Mouse (Mus musculus) forebrain, embryonic 14.5 days (tissue): ENCODE measurements at regions not wholly inside any gene's neighbourhood (a gene's known extent, or its start where the extent isn't known, plus 50 kb on each side); places are given as distances from the start of the nearest gene placed in this dataset.

Experiments
- ATAC-seq: fragments of 200-750 bp; cut with Nextera tagmentation; 2 replicates; pipeline ENCODE4 v1.8.0; 2017; ENCODE audit warnings: mild to moderate bottlenecking, moderate library complexity
- DNase-seq: peaks from one replicate; pipeline ENCODE4 v3.0.0-alpha.2; 2015; ENCODE audit warnings: low spot score
- H3K27ac ChIP-seq: fragments of 300-500 bp; sonication (generic); 2 replicates; pipeline ENCODE4 v1.5.1; 2014; ENCODE audit warnings: low read depth, mild to moderate bottlenecking, control low read depth, low read length, moderate library complexity
- H3K27me3 ChIP-seq: fragments of 300-500 bp; sonication (generic); replicated peaks from 2 replicates; pipeline ENCODE4 v1.6.1; 2014; ENCODE audit warnings: low read length, control low read depth, mixed read lengths; ENCODE audit not compliant: control insufficient read depth, insufficient read depth
- H3K36me3 ChIP-seq: fragments of 300-500 bp; sonication (generic); 2 replicates; pipeline ENCODE4 v1.6.1; 2014; ENCODE audit warnings: low read length, control low read depth; ENCODE audit not compliant: control insufficient read depth, insufficient read depth
- H3K4me1 ChIP-seq: fragments of 300-500 bp; sonication (generic); 2 replicates; pipeline ENCODE4 v1.6.1; 2014; ENCODE audit warnings: antibody characterized with exemption, low read length, control low read depth; ENCODE audit not compliant: control insufficient read depth, insufficient read depth
- H3K4me2 ChIP-seq: fragments of 300-500 bp; sonication (generic); 2 replicates; pipeline ENCODE4 v1.6.1; 2014; ENCODE audit warnings: mild to moderate bottlenecking, control low read depth, low read length
- H3K4me3 ChIP-seq: fragments of 300-500 bp; sonication (generic); 2 replicates; pipeline ENCODE4 v1.5.1; 2014; ENCODE audit warnings: low read depth, low read length, control low read depth
- H3K9ac ChIP-seq: fragments of 300-500 bp; sonication (generic); 2 replicates; pipeline ENCODE4 v1.6.1; 2014; ENCODE audit warnings: mild to moderate bottlenecking, low read length, control low read depth, moderate library complexity
- H3K9me3 ChIP-seq: fragments of 300-500 bp; sonication (generic); replicated peaks from 2 replicates; pipeline ENCODE4 v1.6.1; 2016; ENCODE audit warnings: low read length, control low read depth, mixed read lengths; ENCODE audit not compliant: control insufficient read depth
- WGBS: fragments of 180-500 bp; shearing (Covaris S2); extraction: QIAGEN DNeasy Blood & Tissue Kit; methylation state at CpG from one replicate; pipeline ENCODE4 v1.1.7; 2014; 5-methylcytosine and 5-hydroxymethylcytosine counted together

DNA sequence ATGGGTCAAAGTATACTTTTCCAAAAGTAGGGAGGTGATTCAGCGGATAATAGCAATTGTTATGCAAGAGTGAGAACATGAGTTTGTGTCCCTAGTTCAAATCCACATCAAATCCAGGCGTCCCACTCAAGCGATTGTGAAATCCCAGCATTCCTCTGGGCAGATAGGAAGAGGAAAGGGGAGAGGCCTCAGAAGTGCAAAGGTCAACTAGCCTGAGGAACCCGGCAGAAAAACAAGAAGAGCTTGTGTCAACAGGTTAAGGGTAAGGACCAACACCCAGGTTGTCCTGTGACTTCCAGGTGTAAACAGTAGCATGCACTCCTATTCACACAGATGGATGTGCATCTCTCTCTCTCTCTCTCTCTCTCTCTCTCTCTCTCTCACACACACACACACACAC lies 127.5 kb downstream of the Rybp start:
- no peaks in the 10 kb centered on the region for H3K9me3 ChIP-seq
- ATAC-seq (no peak), DNase-seq (no peak)
- no peaks in the 10 kb centered on the region for H3K36me3 ChIP-seq
- H3K4me3 ChIP-seq = no peak overlapping the region
- WGBS = 86% methylated on average over 4 of the region's 4 CpGs
- H3K4me1 ChIP-seq = peaks cover 32% of the 10 kb centered on the region
- H3K9ac ChIP-seq = no peak overlapping the region
- no peak overlapping the region for H3K27ac ChIP-seq
- H3K4me2 ChIP-seq = no peak overlapping the region
- H3K27me3 ChIP-seq = no peaks in the 10 kb centered on the region

DNA sequence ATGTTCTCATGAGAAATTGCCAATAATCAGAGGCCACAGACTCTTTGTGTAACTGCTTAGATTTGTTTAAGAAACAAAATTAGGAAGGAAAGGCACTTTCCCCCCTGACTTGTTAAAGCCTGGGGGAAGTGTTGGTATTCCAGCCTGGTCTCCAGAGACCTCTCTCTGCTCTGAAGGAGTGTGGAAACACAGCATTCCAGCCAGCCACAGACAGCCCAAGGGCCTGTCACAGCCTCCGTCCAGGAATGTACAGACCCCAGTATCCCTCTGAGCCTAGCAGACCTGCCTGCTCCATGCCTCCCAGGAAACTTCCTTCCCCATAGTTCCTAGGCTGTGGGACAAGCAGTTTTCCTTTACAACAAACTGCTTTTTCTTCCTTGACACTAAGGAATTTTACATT lies 128.0 kb downstream of the Rybp start:
- H3K27ac ChIP-seq = no peak overlapping the region
- no peak overlapping the region for H3K9ac ChIP-seq
- no peak for DNase-seq
- H3K36me3 ChIP-seq = no peaks in the 10 kb centered on the region
- H3K27me3 ChIP-seq = no peaks in the 10 kb centered on the region
- no peak for ATAC-seq
- H3K4me3 ChIP-seq = no peak overlapping the region
- 25% methylated on average over 1 of the region's 1 CpGs for WGBS
- H3K4me2 ChIP-seq = no peak overlapping the region
- peaks cover 32% of the 10 kb centered on the region for H3K4me1 ChIP-seq
- H3K9me3 ChIP-seq = no peaks in the 10 kb centered on the region

DNA sequence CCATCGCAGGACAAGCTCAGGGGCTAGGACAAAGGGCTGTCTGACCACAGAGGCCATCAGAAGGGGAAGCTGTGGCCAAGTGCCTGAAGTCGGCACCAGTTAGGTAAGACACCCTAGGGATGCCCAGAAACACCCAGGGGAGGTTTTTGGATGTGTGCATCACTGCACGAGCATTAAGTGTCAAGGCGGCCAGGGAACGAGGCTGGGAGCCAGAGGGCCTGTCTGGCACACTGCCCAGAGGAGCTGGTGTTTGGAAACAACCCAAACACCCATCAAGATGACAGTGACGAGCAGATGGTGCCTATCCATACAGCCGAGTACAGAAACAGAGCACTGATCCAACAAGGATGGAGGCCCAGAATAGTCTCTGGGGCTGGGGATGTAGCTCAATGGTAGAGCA lies 130.0 kb downstream of the Rybp start:
- no peaks in the 10 kb centered on the region for H3K9me3 ChIP-seq
- H3K4me1 ChIP-seq = peaks cover 15% of the 10 kb centered on the region
- no peak overlapping the region for H3K4me2 ChIP-seq
- H3K36me3 ChIP-seq = no peaks in the 10 kb centered on the region
- H3K9ac ChIP-seq = no peak overlapping the region
- peak; percentile 88 for DNase-seq
- ATAC-seq = peak; percentile 89
- WGBS = 20% methylated on average over 7 of the region's 7 CpGs
- no peak overlapping the region for H3K27ac ChIP-seq
- no peak overlapping the region for H3K4me3 ChIP-seq
- H3K27me3 ChIP-seq = no peaks in the 10 kb centered on the region

DNA sequence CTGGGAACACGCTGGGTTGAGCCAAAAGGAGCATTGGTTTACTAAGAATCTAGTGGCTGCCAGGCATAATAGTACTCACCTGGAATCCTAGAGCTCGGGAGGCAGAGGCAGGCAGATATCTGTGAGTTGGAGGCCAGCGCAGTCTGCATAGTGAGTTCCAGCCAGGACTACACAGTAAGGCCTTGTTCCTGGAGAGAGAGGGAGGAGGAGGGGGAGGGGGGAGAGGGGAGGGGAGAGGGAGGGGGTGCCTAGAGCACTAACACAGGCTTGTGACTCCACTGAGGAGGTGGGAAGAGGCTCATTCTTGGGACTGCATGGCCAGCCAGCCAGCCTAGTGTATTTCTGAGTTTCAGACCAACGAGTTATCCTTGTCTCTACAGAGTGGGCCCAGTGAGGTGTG lies 131.1 kb downstream of the Rybp start:
- H3K4me2 ChIP-seq = no peak overlapping the region
- ATAC-seq (peak; percentile 27), DNase-seq (no peak)
- no peaks in the 10 kb centered on the region for H3K9me3 ChIP-seq
- 62% methylated on average over 4 of the region's 4 CpGs for WGBS
- peak overlapping the region; percentile 23; the same call in 1 of the 2 replicates for H3K27ac ChIP-seq
- H3K27me3 ChIP-seq = no peaks in the 10 kb centered on the region
- no peak overlapping the region for H3K4me3 ChIP-seq
- no peaks in the 10 kb centered on the region for H3K36me3 ChIP-seq
- peaks cover 15% of the 10 kb centered on the region for H3K4me1 ChIP-seq
- no peak overlapping the region for H3K9ac ChIP-seq

DNA sequence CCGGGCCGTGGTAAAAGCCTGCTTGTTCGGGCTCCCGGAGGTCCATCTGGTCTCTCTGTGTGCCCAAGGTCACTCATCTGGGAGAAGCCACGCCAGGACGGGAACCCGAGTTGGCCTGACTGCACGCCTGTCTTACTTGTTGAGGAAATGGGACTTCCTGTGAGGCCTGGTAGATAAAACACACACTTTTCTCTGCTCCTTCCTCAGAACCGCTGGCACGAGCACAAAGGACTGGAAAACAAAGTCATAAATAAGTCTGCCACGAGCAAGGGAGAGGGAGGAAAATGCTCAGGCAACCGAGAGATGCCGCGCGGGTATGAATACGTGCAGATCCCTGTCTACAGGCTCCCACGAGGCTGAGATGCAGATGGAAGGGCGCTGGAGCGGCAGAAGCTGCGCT lies 131.6 kb downstream of the Rybp start:
- no peak overlapping the region for H3K9ac ChIP-seq
- peak overlapping the region; percentile 23; the same call in 1 of the 2 replicates for H3K27ac ChIP-seq
- DNase-seq = peak; percentile 56
- no peaks in the 10 kb centered on the region for H3K27me3 ChIP-seq
- 42% methylated on average over 20 of the region's 20 CpGs for WGBS
- H3K36me3 ChIP-seq = no peaks in the 10 kb centered on the region
- H3K4me1 ChIP-seq = peaks cover 15% of the 10 kb centered on the region
- no peak overlapping the region for H3K4me3 ChIP-seq
- peak; percentile 19; the same call in 1 of the 2 replicates for ATAC-seq
- no peak overlapping the region for H3K4me2 ChIP-seq
- H3K9me3 ChIP-seq = no peaks in the 10 kb centered on the region

DNA sequence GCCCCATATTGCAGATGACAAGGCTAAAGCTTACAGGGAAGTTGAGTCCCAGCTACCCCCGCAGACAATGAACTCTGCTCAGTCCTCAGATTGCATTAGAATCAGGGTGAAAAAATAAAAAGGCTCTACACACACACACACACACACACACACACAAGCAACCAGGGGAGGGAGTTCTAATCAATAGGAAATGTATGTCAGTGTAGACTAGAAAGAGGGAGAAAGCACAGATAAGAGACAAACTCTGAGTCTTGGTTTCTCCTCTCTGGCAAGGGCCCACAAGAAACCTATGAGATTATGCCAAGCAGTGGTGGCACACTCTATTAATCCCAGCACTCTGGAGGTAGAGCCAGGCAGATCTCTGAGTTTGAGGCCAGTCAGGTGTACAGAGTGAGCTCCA lies 135.8 kb downstream of the Rybp start:
- Histone ChIP-seq H3K4me3 (no peak overlapping the region), H3K36me3 (no peaks in the 10 kb centered on the region), H3K4me2 (no peak overlapping the region), H3K9me3 (no peaks in the 10 kb centered on the region), H3K27ac (no peak overlapping the region), H3K9ac (no peak overlapping the region), H3K4me1 (peaks cover 14% of the 10 kb centered on the region), H3K27me3 (no peaks in the 10 kb centered on the region)
- WGBS = 90% methylated on average over 1 of the region's 1 CpGs
- ATAC-seq = no peak
- DNase-seq = no peak

DNA sequence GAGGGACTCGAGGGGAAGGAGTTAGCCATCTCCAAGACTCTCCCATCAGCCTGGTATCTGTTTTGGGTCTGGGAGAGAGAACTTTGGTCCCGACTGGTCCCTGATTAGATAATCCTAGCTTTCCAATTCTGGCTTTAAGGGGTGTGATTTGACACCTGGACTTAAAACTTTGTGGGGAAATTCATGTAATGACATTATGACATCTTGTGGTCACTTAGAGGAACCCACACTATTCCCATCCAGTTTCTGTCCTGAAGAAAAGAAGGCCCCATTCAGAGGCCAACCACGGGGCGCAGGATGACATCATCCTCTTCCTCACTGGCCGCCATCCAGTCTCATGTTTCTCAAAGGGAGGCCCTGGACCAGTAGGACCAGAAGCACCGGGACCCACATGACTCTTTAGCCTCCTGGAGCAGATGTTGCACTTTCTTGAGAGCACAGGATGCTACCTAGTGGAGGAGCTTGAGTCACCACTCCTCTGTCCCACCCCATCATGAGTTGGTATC lies 136.5 kb downstream of the Rybp start:
- Histone ChIP-seq H3K4me3 (no peak overlapping the region), H3K9me3 (no peaks in the 10 kb centered on the region), H3K36me3 (no peaks in the 10 kb centered on the region), H3K4me2 (no peak overlapping the region), H3K4me1 (peaks cover 18% of the 10 kb centered on the region), H3K9ac (no peak overlapping the region), H3K27me3 (no peaks in the 10 kb centered on the region), H3K27ac (no peak overlapping the region)
- 61% methylated on average over 6 of the region's 6 CpGs for WGBS
- DNase-seq = no peak
- no peak for ATAC-seq

DNA sequence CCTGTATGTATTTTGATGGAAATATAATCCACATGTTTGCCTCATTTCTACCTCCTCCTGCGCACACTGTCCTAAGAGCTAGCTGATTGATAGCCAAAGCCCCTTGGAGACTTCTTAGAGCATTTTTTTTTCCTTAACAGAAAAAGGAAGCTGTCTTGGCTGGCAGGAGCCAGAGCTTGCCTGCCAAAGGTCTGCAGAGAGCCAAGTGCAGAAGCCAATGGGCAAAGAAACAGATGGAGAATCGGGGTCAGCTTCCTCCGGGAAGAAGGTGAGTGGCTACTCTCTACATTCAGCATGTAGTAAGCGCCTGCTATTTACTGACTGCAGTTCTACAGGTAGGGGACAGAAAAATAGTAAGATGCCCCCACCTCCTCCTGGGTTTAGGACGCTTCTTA lies 137.8 kb downstream of the Rybp start:
- H3K9me3 ChIP-seq = no peaks in the 10 kb centered on the region
- no peak overlapping the region for H3K27ac ChIP-seq
- 80% methylated on average over 5 of the region's 5 CpGs for WGBS
- no peaks in the 10 kb centered on the region for H3K27me3 ChIP-seq
- peaks cover 16% of the 10 kb centered on the region for H3K4me1 ChIP-seq
- H3K4me2 ChIP-seq = no peak overlapping the region
- no peak overlapping the region for H3K9ac ChIP-seq
- ATAC-seq = no peak
- H3K4me3 ChIP-seq = no peak overlapping the region
- H3K36me3 ChIP-seq = no peaks in the 10 kb centered on the region
- DNase-seq = no peak

DNA sequence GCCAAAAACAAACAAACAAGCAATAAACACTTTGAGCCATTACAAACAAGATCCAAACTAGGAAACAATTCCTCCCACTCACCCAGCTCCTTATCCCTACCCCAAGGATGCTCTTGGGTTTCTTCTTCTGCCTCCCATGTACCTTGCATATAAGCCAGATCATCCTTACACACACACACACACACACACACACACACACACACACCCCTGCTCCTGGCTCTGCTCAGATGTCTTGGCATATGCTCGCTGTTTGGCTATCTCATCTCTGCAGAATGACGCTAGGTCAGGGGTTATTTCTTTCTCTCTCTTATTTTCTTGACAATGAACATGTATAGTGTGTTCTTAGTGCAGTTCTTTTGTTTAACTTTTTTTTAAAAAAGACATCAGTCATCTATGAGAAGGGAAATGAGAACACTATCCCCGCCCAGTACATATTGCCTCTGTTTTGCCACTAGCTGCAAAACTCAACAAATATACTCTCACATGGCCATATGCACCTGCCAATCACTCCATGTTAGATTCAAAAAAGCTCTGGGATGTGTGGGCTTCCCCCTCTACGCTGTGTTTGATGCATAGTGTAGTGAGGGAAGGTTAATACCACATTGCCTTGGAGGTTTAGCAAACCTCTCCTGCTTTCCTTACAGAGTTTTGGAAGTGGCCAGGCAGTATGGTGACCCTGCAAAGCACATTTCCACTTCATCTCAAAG lies 138.4 kb downstream of the Rybp start:
- WGBS = 59% methylated on average over 4 of the region's 4 CpGs
- H3K4me3 ChIP-seq = no peak overlapping the region
- H3K27ac ChIP-seq = no peak overlapping the region
- ATAC-seq (peak; percentile 63; the same call in 1 of the 2 replicates), DNase-seq (peak; percentile 67)
- peaks cover 22% of the 10 kb centered on the region for H3K4me1 ChIP-seq
- H3K27me3 ChIP-seq = no peaks in the 10 kb centered on the region
- H3K36me3 ChIP-seq = no peaks in the 10 kb centered on the region
- H3K4me2 ChIP-seq = no peak overlapping the region
- no peak overlapping the region for H3K9ac ChIP-seq
- H3K9me3 ChIP-seq = no peaks in the 10 kb centered on the region
